Mouse (Mus musculus) embryonic fibroblast, embryonic 13.5 days (primary cell): Measurements from ENCODE around the gene Rassf3.

Experiments
- CTCF ChIP-seq: IDR thresholded peaks from 2 replicates; pipeline ENCODE4 v1.5.1; 2011; ENCODE audit warnings: mild to moderate bottlenecking, control low read depth, low read length, moderate library complexity, borderline replicate concordance; ENCODE audit not compliant: insufficient read depth
- POLR2A ChIP-seq: IDR thresholded peaks from 2 replicates; pipeline ENCODE4 v1.6.1; 2011; ENCODE audit warnings: low read depth, mild to moderate bottlenecking, control low read depth, low read length, moderate library complexity

GRCm38 (mm10) chr10:121487716-121488115 is 11.6 kb upstream of the Rassf3 start:
- TF ChIP-seq CTCF = no peak
- no peak for TF ChIP-seq POLR2A
